Mouse (Mus musculus): ENCODE data around the gene Tmed9.
"Not testable (repeated sequence)": the region's sequence is repeated elsewhere in the genome, so short reads cannot be mapped to it uniquely, and the experiment has no call there.

The Tmed9 gene

DNA sequence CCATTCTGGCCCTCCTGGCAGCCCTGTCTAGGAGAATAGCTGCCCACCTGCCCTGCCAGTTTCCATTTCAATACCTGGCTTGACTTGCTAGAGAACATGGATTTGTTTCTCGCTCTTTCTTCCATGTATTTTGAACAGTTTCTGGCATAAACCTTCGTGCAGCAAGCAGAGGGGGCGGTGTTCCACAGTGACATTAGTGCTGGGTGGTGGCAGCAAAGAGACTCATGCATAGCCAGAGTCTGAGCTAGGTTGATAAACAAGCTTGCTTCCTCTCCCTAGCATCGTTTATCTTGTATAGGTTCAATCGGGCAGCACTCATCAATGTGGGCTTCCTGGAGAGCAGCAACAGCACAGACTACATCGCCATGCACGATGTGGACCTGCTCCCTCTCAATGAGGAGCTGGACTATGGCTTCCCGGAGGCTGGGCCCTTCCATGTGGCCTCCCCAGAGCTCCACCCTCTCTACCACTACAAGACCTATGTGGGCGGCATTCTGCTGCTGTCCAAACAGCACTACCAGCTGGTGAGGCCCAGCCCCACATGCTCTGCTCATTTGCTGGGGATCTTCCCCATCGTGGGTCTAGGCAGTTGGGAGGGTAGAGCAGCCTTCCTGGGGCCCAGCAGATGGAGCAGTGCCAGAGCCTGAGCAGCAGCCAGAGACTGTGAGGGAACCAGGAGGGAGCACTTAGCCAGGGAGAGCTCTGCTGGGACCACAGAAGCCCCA is 33.5 kb downstream of the Tmed9 start:
- no peak for DNase-seq (ENCODE audit: low read depth, low spot score)

DNA sequence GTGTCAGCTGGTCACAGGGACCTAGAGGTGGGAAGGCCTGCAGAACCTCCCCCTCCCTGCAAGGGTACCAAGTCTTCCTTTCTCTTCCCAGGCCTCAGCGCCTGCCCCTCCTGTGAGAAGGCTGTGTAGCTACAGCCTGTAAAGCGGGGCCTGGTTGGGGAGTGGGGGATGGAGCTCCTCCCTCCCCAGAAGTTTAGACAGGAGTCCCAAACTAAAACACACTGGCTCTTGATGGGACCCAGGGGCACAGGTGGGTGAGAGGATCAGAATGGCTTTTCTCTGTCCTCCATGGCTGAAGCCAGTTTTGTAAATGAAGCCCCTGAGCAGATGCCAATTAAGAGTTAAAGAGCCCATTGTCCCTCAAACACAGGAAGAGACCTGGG is 34.1 kb downstream of the Tmed9 start:
- DNase-seq (ENCODE audit: low read depth, low spot score) = no peak

DNA sequence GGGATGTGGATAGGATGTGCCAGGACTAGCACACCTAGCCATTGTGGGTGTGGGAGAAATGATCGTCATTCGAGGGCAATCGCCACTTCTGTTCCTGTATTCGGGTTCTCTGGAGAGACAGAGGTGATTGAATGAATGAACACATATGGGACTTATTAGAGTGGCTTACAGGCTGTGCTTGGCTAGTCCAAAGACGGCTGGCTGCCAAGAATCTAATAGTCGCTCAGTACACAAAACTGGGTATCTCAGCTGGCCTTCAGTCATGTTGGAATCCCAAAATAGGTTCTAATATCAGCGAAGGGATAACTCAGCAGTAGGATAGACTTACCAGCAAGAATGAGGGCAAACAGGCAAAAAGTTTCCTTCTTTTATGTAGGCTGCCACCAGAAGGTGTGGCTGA is 38.5 kb downstream of the Tmed9 start:
- no peak for DNase-seq (ENCODE audit: low read depth, low spot score)

DNA sequence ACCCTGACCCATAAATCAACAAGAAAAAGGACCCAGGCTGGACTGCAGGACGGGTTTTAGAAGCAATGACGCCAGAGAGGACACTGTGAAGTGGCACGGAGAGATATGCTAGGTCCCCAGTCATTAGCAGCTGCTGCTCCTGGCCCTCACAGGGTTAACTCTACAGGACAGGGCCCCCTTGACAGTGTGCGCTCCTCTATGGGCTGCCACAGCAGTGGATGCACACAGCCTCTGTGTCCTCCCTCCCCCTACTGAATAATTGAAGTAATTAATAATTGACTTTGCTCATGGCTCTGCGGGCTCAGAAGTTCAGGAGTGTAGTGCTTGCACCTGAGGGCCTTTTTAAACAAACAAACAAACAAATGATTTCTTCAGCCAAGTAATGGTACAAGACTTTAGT is 39.9 kb downstream of the Tmed9 start:
- no peak for DNase-seq (ENCODE audit: low read depth, low spot score)

DNA sequence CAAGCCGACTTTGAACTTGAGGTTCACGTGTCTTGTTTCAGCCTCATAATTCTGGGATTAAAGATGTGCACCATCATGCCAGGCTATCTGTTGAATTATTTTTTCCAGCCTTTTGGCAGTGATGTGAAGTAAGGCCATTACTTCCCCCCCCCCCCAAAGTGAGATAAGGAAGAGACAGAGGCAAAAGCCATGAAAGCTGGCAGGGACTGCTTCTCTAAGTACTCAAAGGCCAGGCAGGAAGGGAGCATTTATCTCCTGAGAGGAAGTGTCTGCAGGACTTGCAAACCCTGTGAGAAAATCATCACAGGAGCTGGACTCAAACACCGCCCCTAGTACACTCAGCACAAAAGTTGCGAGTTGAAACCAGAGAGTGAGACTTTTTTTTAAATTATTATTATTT is 45.8 kb downstream of the Tmed9 start:
- DNase-seq (ENCODE audit: low read depth, low spot score) = no peak

DNA sequence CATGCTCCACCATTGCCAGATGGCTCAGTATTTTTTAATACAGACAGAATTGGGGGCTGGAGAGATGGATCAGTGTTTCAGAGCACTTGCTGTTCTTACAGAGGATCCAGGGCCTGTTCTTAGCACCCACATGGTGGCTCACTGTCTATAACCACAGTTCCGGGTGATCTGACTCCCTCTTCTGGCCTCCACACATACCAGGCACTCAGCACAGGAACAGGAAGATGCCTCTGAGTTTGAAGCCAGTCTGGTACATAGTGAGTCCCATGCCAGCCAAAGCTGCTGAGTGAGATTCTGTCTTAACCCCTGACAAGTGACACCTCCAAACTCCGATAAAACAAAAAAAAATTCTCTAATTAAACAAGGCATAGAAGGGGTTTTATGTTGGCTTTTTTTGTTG is 46.7 kb downstream of the Tmed9 start:
- no peak for DNase-seq (ENCODE audit: low read depth, low spot score)

DNA sequence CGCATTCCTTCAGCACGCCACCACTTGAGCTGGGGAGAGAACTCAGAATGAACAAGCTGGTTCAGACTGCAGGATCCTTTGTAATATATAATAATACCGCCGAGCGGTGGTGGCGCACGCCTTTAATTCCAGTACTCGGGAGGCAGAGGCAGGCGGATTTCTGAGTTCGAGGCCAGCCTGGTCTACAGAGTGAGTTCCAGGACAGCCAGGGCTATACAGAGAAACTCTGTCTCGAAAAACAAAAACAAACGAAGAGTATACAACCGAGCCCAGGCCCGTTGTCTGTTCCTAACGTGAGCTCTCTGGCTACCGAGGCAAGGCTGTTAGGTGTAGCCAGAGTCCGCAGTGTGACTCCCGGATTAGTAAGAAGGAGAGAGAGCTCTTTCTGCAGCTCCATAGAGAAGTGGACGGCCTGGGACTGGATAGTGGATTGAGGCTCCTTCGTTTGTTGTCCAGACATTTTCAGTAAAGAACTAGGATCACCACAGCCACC is 48.7 kb downstream of the Tmed9 start:
- DNase-seq (ENCODE audit: low read depth, low spot score) = not testable (repeated sequence)

DNA sequence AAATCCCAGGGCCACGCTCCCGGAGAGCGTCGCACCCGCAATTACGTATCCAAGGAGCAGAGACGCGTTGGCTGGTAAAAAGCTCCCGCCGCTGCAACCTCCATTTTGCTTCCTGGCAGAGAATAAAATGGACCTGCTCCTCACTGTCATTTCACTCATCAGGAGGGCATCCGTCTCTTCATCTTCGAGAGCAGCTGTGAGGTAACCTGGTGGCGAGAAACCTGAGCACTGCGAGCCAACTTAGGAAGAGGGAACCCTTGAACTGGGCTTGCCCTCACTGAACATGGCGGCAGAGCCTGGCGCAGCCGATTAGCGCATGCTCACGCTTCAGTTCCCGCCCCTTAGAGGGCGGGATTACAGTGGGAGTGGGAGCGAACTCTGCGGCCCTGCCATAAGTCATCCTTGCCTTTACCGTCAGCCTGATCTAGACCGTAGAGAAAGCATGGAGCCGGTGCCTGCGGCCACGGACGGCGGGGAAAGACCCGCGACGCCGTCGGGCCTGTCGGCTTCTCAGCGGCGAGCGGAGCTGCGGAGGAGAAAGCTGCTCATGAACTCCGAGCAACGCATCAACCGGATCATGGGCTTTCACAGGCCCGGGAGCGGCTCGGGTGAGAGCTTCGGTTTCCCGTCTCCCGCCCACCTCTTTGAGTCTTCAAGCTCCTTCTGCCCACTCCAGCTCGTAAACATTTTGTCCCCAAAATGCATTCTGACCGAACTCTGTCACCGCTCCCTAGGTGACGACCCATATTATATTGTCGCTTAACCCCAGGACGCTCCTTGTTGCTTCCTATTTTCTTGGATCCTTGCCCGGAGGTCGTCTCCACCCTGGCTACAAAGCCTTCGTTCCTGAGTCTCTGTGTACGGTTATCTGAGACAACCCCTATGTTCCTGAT is 49.4 kb downstream of the Tmed9 start, which contains the start of gene Caml:
Gene Caml (plus strand): TSS at position 357 of the 893 bp plus-strand sequence.
- peak; percentile 86 for DNase-seq (ENCODE audit: low read depth, low spot score)

DNA sequence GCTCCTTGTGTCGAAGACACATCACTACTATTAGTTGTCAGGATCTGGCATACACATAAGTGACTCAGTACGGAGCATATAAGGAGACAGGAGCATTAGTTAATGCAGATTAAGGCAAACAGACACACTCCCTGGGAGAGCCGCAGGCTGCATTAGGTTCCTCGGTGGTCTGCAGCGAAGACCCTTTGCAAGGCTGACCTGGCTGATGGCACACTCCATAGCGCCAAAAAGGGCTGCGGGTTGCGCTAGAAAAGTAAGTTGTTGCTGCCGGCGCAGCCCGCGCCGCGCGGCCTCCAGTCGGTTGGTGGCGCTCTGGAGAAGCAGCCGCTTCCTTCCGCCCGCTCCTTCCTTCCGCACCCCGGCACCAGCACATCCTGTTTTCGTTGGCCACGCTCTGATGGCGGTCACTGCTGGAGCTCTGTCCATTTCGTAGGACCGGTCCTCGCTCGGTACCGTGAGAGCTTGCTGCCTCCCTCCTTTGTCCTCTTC is 61.2 kb downstream of the Tmed9 start, which contains the start of gene Ddx46:
Gene Ddx46 (plus strand): TSS at position 389 of the 489 bp plus-strand sequence.
- peak; percentile 61 for DNase-seq (ENCODE audit: low read depth, low spot score)

DNA sequence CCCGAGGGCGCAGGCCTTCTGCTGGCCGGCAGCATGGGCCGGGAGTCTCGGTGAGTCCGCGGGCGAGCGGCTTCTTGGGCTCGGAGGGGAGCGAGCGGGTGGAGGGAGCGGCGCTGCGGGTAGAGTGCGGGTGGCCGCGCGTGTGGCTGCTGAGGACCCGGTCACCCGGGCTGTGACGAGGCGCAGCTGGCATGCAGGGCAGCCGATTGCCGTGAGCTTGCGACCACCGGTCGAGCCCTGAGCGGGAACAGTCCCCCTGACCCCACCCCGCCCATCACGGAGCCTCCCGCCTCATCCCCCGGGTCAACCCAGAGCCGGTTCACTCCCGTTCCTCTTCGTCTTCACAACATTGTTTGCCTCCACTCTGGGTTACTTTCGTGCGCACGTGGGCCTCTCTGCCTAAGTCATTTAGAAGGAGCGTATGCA is 61.6 kb downstream of the Tmed9 start:
- no peak for DNase-seq (ENCODE audit: low read depth, low spot score)

DNA sequence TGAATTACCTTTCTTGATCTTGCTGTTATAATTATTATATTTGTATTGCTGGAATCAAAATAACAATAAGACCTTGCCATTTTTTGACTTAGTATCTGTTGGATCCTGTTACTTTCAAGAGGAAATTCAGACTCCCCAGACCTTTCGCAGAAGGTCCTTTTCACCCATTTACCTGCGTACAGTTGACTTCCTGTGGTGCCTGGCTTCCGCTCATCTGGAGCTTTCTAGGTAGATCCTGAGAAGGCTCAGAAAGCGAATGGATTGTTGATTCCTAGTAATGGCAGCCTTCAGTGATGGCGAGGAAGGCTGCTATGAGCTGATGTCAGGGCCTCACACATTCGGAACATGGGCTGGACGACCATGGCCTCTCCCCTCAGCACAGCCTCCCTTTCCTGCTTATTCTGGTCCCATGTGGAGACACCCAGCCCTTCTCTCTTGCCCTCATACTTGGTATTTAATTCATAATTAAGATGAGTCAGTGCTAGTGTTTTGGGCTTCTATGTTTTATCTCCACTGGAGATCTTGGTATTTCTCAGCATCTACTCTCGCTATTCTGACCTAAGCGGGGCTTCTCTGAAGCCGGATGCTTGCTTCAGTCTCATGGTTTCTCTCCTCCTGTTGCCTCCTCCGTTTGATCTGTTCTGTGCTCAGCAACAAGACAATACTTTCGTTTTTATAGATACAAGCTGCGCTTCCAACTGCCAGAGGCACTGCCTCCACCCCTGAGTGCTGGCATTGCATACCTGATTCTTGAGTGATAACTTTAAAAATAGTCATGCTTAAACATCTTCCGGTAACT is 62.9 kb downstream of the Tmed9 start:
- no peak for DNase-seq (ENCODE audit: low read depth, low spot score)

DNA sequence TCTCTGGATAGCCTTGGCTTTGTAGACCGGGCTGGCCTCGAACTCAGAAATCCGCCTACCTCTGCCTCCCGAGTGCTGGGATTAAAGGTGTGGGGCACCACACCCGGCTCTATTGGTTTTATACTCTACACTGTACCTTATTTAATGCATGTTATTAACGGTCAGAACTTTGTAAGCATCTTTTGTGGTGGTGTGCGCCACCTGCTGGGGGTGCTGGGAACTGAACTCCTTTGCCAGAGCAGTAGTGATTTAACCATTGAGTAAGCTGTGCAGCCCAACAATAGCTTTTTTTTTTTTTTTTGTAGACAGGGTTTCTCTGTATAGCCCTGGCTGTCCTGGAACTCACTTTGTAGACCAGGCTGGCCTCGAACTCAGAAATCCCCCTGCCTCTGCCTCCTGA is 66.9 kb downstream of the Tmed9 start:
- DNase-seq (ENCODE audit: low read depth, low spot score) = peak; percentile 10

DNA sequence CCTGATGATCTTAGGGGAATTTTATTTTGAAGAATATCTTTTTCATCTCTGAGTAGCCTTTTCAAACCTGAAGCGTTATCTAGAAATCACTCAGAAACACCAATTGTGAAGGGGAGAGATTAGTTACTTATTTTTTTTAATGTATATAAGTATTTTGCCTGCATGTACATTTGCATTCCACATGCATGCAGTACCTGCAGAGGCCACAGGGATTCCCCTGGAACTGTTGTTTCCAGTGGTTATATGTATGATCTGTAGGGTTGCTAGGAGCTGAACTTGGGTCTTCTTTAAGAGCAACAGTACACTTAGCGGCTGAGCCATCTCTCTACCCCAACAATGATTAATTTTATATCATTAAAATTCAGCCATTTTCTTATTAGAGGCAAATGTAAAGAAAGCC is 71.0 kb downstream of the Tmed9 start:
- DNase-seq (ENCODE audit: low read depth, low spot score) = no peak
